Mouse (Mus musculus): ENCODE data around the gene Tril.

Tril gene

GRCm38 (mm10) chr6:53820486-53820985 lies at the start of gene Tril:
TSS of gene Tril (minus strand) at chr6:53820830.
- DNase-seq (ENCODE audit: low read depth), result no peak

- DNase-seq (ENCODE audit: low read depth), result no peak
These were observed 42.4 kb upstream of the Tril start for GRCm38 (mm10) chr6:53863011-53863410.

- no peak for DNase-seq (ENCODE audit: low read depth)
These were observed 38.5 kb upstream of the Tril start for GRCm38 (mm10) chr6:53859106-53859505.

- DNase-seq (ENCODE audit: low read depth), result no peak
These were observed 37.2 kb upstream of the Tril start for GRCm38 (mm10) chr6:53857822-53858221.

GRCm38 (mm10) chr6:53856775-53857174 lies 36.1 kb upstream of the Tril start:
- DNase-seq (ENCODE audit: low read depth), result no peak

- DNase-seq (ENCODE audit: low read depth), result no peak
These were observed 34.6 kb upstream of the Tril start for GRCm38 (mm10) chr6:53854971-53855856.

GRCm38 (mm10) chr6:53854226-53854625 lies 33.6 kb upstream of the Tril start:
- DNase-seq (ENCODE audit: low read depth), result no peak

GRCm38 (mm10) chr6:53853546-53853945 lies 32.9 kb upstream of the Tril start:
- DNase-seq (ENCODE audit: low read depth), result no peak

- DNase-seq (ENCODE audit: low read depth), result no peak
These were observed 24.0 kb upstream of the Tril start for GRCm38 (mm10) chr6:53844626-53845025.

- DNase-seq (ENCODE audit: low read depth), result no peak
These were observed 4.6 kb upstream of the Tril start for GRCm38 (mm10) chr6:53825213-53825612.

- DNase-seq (ENCODE audit: low read depth), result no peak
These were observed 441 bp upstream of the Tril start for GRCm38 (mm10) chr6:53821041-53821501.

- DNase-seq (ENCODE audit: low read depth), result no peak
These were observed 707 bp downstream of the Tril start for GRCm38 (mm10) chr6:53819761-53820485.

GRCm38 (mm10) chr6:53818732-53819661 lies 1.6 kb downstream of the Tril start:
- no peak for DNase-seq (ENCODE audit: low read depth)

- no peak for DNase-seq (ENCODE audit: low read depth)
These were observed 2.3 kb downstream of the Tril start for GRCm38 (mm10) chr6:53818264-53818731.

GRCm38 (mm10) chr6:53817763-53818174 lies 2.9 kb downstream of the Tril start:
- DNase-seq (ENCODE audit: low read depth), result no peak

- DNase-seq (ENCODE audit: low read depth), result no peak
These were observed 4.0 kb downstream of the Tril start for GRCm38 (mm10) chr6:53816661-53817060.

GRCm38 (mm10) chr6:53815691-53816090 lies 4.9 kb downstream of the Tril start:
- no peak for DNase-seq (ENCODE audit: low read depth)

GRCm38 (mm10) chr6:53814214-53814613 lies 6.4 kb downstream of the Tril start:
- no peak for DNase-seq (ENCODE audit: low read depth)

- no peak for DNase-seq (ENCODE audit: low read depth)
These were observed 8.4 kb downstream of the Tril start for GRCm38 (mm10) chr6:53812242-53812641.

GRCm38 (mm10) chr6:53808801-53809200 lies 11.8 kb downstream of the Tril start:
- no peak for DNase-seq (ENCODE audit: low read depth)

GRCm38 (mm10) chr6:53807185-53807584 lies 13.4 kb downstream of the Tril start:
- DNase-seq (ENCODE audit: low read depth), result no peak

GRCm38 (mm10) chr6:53806591-53807023 lies 14.0 kb downstream of the Tril start:
- DNase-seq (ENCODE audit: low read depth), result no peak

Data from induced T-regulatory cell, adult 2 months (primary cell).